Mouse (Mus musculus) cerebellum, adult 2 months (tissue): ENCODE results near the gene Slc24a5.

Experiments
- CTCF ChIP-seq: fragments of 200-500 bp; IDR thresholded peaks from 2 replicates; pipeline ENCODE4 v1.5.1; 2011; ENCODE audit warnings: low read depth, mild to moderate bottlenecking, control low read depth, low read length, moderate library complexity, borderline replicate concordance; ENCODE audit not compliant: insufficient read depth
- POLR2A ChIP-seq: fragments of 200-500 bp; IDR thresholded peaks from 2 replicates; pipeline ENCODE4 v1.6.1; 2011; ENCODE audit warnings: low read length, control low read depth, borderline replicate concordance; ENCODE audit not compliant: insufficient read depth

DNA sequence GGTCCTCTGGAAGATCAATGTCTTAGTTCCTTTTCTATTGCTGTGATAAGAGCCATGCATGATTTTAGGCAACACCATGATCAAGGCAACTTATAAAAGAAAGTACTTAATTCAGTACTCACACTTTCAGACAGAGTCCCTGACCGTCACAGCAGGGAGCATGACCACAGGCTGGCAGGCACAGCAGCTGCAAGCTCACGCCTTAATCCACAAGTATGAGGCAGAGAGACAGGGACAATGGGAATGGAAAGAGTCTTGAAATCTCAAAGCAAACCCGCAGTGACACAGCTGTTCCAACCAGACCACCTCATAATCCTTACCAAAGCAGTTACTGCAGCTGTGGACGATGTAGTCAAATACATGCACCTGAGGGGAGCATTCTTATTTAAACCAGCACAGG, 66.2 kb downstream of the Slc24a5 start:
- no peak for TF ChIP-seq POLR2A
- TF ChIP-seq CTCF = no peak
